Mouse (Mus musculus) heart, embryonic 16.5 days (tissue): ENCODE results near the gene Npl. TPM values are rescaled to one million over a fixed set of nuclear protein-coding genes. Genes with fewer than 3 reads are reported as not detected.
"Not testable (repeated sequence)": the region's sequence is repeated elsewhere in the genome, so short reads cannot be mapped to it uniquely, and the experiment has no call there.

Experiments
- ATAC-seq: fragments of 200-750 bp; cut with Nextera tagmentation; replicated peaks from 2 replicates; pipeline ENCODE4 v1.8.0; 2017; ENCODE audit warnings: moderate number of reproducible peaks; ENCODE audit not compliant: insufficient read depth, low FRiP score; ENCODE audit errors: extremely low read depth
- H3K27ac ChIP-seq: fragments of 300-500 bp; sonication (generic); 2 replicates; pipeline ENCODE4 v1.5.1; 2014; ENCODE audit warnings: mild to moderate bottlenecking, low read length, control low read depth, moderate library complexity
- H3K27me3 ChIP-seq: fragments of 300-500 bp; sonication (generic); 2 replicates; pipeline ENCODE4 v1.6.1; 2014; ENCODE audit warnings: low read length, mixed read lengths; ENCODE audit not compliant: control insufficient read depth, insufficient read depth
- H3K36me3 ChIP-seq: fragments of 300-500 bp; sonication (generic); 2 replicates; pipeline ENCODE4 v1.6.1; 2014; ENCODE audit not compliant: control insufficient read depth, insufficient read depth
- H3K4me1 ChIP-seq: fragments of 300-500 bp; sonication (generic); 2 replicates; pipeline ENCODE4 v1.6.1; 2014; ENCODE audit warnings: low read length, mixed read lengths; ENCODE audit not compliant: control insufficient read depth, insufficient read depth
- H3K4me2 ChIP-seq: fragments of 300-500 bp; sonication (generic); 2 replicates; pipeline ENCODE4 v1.6.1; 2014; ENCODE audit warnings: low read depth, mild to moderate bottlenecking, control low read depth, low read length
- H3K4me3 ChIP-seq: fragments of 300-500 bp; sonication (generic); 2 replicates; pipeline ENCODE4 v1.5.1; 2014; ENCODE audit warnings: mild to moderate bottlenecking, control low read depth, low read length
- H3K9ac ChIP-seq: fragments of 300-500 bp; sonication (generic); 2 replicates; pipeline ENCODE4 v1.6.1; 2014; ENCODE audit warnings: low read length, control low read depth
- H3K9me3 ChIP-seq: fragments of 300-500 bp; sonication (generic); replicated peaks from 2 replicates; pipeline ENCODE4 v1.6.1; 2016; ENCODE audit warnings: low read length; ENCODE audit not compliant: control insufficient read depth
- WGBS: fragments of 180-500 bp; shearing (Covaris S2); extraction: QIAGEN DNeasy Blood & Tissue Kit; methylation state at CpG from one replicate; pipeline ENCODE4 v1.1.7; 2014; 5-methylcytosine and 5-hydroxymethylcytosine counted together
- polyA plus RNA-seq: library from polyadenylated mRNA; unstranded; fragments of >200 nt; fragmentation: Nextera tagmentation; extraction: Ambion mirVana; gene quantifications from 2 replicates; pipeline ENCODE4 v1.2.1, GENCODE M21; 2015

Npl gene
- polyA plus RNA-seq, 1 experiment from 2014 or later = 6.8 TPM

DNA sequence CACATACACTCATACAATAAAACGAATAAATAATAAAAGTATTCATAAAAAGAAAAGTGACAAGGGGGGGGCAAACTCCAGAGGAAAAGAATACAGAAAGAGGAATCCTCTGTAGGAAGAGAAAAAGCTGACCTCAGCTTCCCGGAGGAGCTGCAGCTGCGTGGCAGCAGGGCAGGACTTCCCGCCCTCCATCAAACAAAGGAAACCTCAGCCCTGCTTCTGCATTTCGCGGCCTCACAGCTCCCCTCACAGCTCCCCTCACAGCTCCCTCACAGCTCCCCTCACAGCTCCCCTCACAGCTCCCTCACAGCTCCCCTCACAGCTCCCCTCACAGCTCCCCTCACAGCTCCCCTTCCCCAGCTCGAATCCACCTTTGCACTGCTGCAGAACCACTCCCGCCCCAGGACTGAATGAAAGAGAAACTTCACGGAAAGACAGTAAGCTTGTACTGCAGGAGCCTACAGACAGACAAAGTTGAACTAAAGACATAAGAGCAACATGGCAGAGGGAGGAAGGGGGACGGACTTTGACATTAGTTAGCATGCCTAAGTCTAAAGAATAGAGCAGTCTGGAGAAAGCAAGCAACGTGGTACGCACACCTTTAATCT is 17.5 kb downstream of the Npl start:
- WGBS = 21% methylated on average over 12 of the region's 12 CpGs
- Histone ChIP-seq H3K4me1 (peaks cover 4% of the 10 kb centered on the region), H3K27me3 (no peaks in the 10 kb centered on the region), H3K9me3 (no peaks in the 10 kb centered on the region), H3K36me3 (no peaks in the 10 kb centered on the region), H3K4me3 (peak overlapping the region; percentile 30), H3K4me2 (peak overlapping the region; percentile 62), H3K27ac (peak overlapping the region; percentile 35; the same call in 1 of the 2 replicates), H3K9ac (peak overlapping the region; percentile 61)
- ATAC-seq = peak; percentile 67

DNA sequence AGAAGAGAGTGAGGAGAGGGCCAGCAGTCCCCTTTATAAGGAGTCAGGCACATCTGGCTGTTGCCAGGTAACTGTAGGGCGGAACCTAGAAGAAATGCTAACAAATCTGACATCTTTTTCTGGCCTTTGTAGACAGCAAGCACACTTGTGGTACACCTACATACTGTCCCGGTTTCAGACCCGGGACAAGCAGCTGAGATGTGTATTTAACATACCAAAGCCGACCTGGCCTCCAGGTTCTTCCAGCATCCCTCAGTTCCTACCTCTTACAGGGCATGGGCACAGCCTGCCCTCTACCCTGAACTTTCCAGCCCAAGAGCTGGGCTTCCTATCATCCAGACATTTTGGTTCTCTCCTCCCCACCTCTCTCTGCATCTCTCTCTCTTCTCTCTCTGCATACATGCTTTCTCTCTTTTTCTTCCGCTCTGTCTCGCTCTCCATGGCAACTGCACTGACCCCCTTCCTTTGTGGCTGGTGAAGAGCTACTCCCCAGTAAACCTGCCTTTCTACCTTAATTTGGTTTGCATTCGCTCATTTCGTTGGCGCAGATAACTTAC is 18.1 kb downstream of the Npl start:
- Histone ChIP-seq H3K27me3 (no peaks in the 10 kb centered on the region), H3K27ac (peak overlapping the region; percentile 35), H3K4me2 (peak overlapping the region; percentile 62), H3K4me1 (peaks cover 4% of the 10 kb centered on the region), H3K36me3 (no peaks in the 10 kb centered on the region), H3K9ac (no peak overlapping the region; the same call in none of the 2 replicates), H3K4me3 (peak overlapping the region; percentile 30), H3K9me3 (no peaks in the 10 kb centered on the region)
- ATAC-seq = peak; percentile 14; the same call in 1 of the 2 replicates
- WGBS = 39% methylated on average over 9 of the region's 9 CpGs

DNA sequence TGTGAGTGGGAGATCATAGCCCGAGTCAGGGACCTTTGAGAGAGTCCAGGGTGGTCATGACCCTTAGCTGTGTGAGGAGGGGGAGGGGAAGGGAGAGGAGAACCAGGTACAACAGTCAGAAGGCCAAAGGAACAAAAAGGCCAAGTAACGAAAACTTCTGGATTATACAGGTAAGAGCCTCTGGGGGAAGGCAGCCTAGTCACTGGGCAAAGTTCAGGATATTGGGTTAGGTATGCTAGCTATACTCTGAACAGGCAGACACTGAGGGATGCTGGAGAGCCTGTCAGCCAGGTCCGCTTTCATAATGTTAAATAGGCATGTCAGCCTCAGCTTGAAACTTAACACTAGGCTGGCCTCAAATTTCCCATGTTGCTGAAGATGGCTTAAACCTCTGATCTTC is 27.7 kb downstream of the Npl start:
- no peak overlapping the region for H3K4me3 ChIP-seq
- no peak for ATAC-seq
- no peak overlapping the region for H3K27ac ChIP-seq
- WGBS = 52% methylated on average over 3 of the region's 3 CpGs
- H3K4me2 ChIP-seq = no peak overlapping the region
- no peaks in the 10 kb centered on the region for H3K27me3 ChIP-seq
- H3K36me3 ChIP-seq = no peaks in the 10 kb centered on the region
- H3K9me3 ChIP-seq = no peaks in the 10 kb centered on the region
- H3K9ac ChIP-seq = no peak overlapping the region
- H3K4me1 ChIP-seq = no peaks in the 10 kb centered on the region

DNA sequence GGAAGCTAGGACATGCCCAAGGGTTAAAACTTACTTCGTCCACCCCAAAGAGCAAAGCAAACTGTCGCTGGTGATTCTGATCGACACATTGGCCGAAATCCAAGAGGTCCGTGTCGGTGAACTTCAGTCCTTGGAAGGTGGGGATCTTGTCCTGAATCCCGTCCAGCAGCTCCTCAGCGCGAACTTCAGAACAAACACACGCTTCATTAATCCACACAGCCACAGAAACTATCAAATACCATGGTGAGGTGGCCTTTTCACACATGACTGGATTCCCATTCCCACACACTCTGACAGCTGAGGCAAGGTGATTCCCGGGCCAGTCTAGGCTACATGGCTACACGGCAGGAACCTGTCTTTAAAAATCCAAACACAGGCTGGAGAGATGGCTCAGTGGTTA is 34.5 kb downstream of the Npl start:
- no peaks in the 10 kb centered on the region for H3K27me3 ChIP-seq
- H3K9ac ChIP-seq = no peak overlapping the region
- no peak overlapping the region for H3K27ac ChIP-seq
- ATAC-seq = no peak
- H3K4me2 ChIP-seq = no peak overlapping the region
- WGBS = 69% methylated on average over 12 of the region's 12 CpGs
- H3K9me3 ChIP-seq = no peaks in the 10 kb centered on the region
- H3K4me1 ChIP-seq = no peaks in the 10 kb centered on the region
- no peaks in the 10 kb centered on the region for H3K36me3 ChIP-seq
- H3K4me3 ChIP-seq = no peak overlapping the region

DNA sequence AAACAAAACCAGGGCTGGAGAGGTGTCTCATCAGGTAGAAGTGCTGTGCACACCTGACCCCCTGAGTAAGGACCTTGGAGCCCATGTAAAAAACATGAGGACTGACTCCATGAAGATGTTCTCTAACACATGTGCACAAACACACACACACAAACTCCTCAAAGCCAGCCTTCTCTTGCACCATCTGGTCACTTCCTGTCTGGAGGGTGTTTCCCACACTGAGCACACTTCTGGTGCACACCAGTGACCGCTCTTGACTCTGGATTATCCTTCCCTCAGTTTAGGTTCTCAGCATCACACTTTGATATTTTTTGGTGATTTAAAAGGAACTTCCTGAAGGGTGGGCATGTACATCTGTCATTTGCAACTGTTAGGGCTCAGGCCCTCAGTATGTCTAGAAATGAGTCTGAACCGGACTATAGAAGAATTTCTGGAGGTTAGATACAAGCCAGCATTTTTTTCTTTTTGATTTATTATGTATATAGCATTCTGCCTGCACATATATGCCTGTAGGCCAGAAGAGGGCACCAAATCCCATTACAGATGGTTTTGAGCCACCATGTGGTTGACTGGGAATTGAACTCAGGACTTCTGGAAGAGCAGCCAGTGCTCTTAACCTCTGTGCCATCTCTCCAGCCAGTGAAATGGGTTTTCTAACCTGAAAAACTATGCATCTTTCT is 39.4 kb downstream of the Npl start:
- Histone ChIP-seq H3K9ac (no peak overlapping the region), H3K4me1 (no peaks in the 10 kb centered on the region), H3K27ac (no peak overlapping the region), H3K36me3 (no peaks in the 10 kb centered on the region), H3K4me3 (no peak overlapping the region), H3K4me2 (no peak overlapping the region), H3K27me3 (no peaks in the 10 kb centered on the region), H3K9me3 (no peaks in the 10 kb centered on the region)
- WGBS = 64% methylated on average over 2 of the region's 2 CpGs
- no peak for ATAC-seq

DNA sequence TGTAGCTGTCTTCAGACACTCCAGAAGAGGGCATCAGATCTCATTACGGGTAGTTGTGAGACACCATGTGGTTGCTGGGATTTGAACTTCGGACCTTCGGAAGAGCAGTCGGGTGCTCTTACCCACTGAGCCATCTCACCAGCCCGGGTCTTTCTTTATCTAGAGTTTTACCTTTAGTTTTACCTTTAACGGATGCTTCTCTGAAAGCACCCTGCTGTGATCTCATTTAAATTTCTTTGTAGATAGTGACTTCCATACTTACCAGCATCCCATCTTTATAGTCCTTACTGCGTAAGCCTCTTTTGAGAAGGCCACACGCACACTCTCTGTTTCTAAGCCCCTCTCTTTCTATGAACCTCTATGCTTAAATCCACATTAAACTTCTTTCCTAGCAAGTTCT is 40.3 kb downstream of the Npl start:
- H3K27me3 ChIP-seq, H3K4me2 ChIP-seq, H3K4me1 ChIP-seq, H3K4me3 ChIP-seq, H3K27ac ChIP-seq, ATAC-seq, H3K9ac ChIP-seq, H3K9me3 ChIP-seq, H3K36me3 ChIP-seq: not testable (repeated sequence)
- WGBS = 61% methylated on average over 8 of the region's 8 CpGs

DNA sequence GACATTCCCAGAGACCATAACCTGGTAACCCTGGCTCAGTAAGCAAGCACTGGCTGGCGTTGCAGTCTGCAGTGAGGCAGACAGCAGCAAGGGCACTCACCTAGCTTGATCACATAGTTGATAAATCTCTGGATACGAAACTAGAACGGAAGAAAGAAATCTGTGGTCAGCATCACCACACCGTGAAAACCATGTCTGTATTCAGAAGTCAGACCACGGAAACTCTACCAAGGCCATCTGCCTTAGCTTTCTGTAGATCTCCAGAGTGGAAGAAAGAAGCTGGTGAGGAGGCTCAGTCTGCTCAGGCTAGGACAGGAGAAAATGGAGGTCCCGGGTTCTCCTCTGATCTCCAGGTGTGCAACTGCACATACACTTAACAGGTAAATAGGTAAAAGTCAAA is 40.8 kb downstream of the Npl start:
- Histone ChIP-seq H3K27ac (no peak overlapping the region), H3K4me1 (no peaks in the 10 kb centered on the region), H3K4me3 (no peak overlapping the region), H3K27me3 (no peaks in the 10 kb centered on the region), H3K4me2 (no peak overlapping the region), H3K36me3 (no peaks in the 10 kb centered on the region), H3K9me3 (no peaks in the 10 kb centered on the region), H3K9ac (no peak overlapping the region)
- WGBS = 77% methylated on average over 6 of the region's 6 CpGs
- no peak for ATAC-seq

DNA sequence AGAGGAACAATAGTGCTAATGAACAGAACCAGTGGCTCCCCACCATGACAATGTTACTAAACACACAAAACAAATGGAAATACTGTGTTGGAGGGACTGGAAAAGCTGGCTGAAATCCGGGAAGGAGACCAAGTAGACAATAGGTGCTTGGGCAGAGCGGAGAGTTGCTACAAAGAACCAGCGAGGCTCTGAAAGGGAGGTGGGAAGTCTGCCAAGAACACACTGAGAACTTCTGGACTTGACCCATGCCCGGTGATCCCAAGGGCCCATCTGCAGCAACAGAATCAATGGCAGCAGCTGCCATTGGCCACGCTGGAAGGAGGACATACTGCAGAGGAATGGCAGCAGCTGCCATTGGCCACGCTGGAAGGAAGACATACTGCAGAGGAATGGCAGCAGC is 43.6 kb downstream of the Npl start:
- H3K27me3 ChIP-seq = no peaks in the 10 kb centered on the region
- ATAC-seq = no peak
- no peak overlapping the region for H3K9ac ChIP-seq
- WGBS = 70% methylated on average over 6 of the region's 6 CpGs
- no peak overlapping the region for H3K4me3 ChIP-seq
- H3K4me2 ChIP-seq = no peak overlapping the region
- no peaks in the 10 kb centered on the region for H3K4me1 ChIP-seq
- H3K27ac ChIP-seq = no peak overlapping the region
- H3K9me3 ChIP-seq = no peaks in the 10 kb centered on the region
- no peaks in the 10 kb centered on the region for H3K36me3 ChIP-seq

DNA sequence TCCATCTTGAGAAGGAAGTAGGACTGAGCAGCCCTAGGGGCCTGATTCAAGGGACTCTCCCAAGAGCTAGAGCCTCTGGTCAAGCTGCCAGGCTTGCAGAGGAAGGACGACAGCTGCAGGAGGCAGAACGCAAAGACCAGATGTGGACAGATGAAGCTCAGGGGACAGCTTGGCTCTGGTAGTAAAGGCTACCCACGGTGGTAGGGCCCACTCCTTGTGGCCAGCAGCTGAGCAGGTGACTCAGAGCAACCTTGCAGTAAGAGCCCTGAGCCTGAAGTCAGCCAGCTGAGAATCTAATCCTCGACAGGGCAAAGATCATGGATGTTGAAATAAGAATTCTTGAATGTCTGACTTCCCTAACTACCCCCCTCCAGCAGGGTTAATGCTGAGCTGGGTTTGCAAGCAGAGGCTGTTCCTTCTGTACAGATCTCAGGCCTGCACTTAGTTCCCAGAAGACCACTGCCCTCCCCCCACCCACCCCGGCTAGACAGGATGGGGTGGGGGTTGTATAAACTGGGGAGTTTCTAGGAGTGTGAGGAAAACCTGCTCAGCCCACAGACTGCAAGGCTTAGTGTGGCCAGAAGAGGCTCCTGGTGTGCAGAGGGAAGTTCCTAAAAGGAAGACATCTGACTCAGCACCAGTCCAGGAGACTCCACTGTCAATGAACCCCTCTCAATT is 48.1 kb downstream of the Npl start:
- H3K27me3 ChIP-seq = no peaks in the 10 kb centered on the region
- WGBS = 49% methylated on average over 5 of the region's 5 CpGs
- no peak for ATAC-seq
- H3K4me2 ChIP-seq = no peak overlapping the region
- H3K36me3 ChIP-seq = no peaks in the 10 kb centered on the region
- no peaks in the 10 kb centered on the region for H3K4me1 ChIP-seq
- H3K4me3 ChIP-seq = no peak overlapping the region
- no peaks in the 10 kb centered on the region for H3K9me3 ChIP-seq
- no peak overlapping the region; the same call in 1 of the 2 replicates for H3K27ac ChIP-seq
- H3K9ac ChIP-seq = no peak overlapping the region
